Mouse (Mus musculus) left cerebral cortex, adult 9 months (tissue): ENCODE data around the gene 4930402H24Rik.

Experiments
- DNase-seq, 2 experiments: peaks; one replicate each; pipeline ENCODE4 v3.0.0; 2022; ENCODE audit warnings: low spot score in 2 of 2

4930402H24Rik gene

GRCm38 (mm10) chr2:130813729-130814128, 92.5 kb downstream of the 4930402H24Rik start:
- DNase-seq = no peak

DNA sequence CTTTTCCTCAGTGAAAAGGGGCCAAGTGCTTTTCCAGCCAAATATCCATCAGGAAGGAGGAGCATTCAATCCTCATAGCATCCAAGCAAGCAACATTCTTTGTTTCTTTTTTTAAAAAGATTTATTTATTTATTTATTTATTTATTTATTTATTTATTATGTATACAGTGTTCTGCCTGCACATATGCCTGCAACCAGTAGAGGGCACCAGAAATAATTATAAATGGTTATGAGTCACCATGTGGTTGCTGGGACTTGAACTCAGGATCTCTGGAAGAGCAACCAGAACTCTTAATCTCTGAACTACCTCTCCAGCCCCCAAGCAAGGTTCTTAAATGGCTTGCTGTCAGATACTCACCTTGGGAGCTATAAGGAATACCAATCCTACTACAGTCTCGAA, 93.7 kb downstream of the 4930402H24Rik start:
- no peak for DNase-seq

- DNase-seq = no peak
Observed at GRCm38 (mm10) chr2:130805146-130805545, 101.1 kb downstream of the 4930402H24Rik start.

DNA sequence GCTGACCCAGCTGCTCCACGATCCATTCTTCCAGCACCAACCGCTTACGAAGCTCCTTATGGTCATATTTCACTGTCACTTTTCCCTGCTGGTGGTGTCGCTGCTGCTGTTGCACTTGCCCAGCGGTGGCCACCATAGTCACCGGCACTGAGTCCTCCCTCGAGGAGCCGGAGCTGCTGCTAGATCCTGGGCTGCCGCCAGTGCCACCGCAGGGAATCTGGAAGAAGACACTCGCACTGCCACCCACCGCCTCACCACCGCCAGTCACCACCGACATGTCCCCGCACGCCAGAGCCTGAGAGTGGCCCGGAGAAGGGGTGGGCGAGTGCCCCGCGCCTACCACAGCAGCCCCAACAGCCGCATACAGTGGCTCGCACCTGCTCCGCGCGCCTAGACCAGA, 102.5 kb downstream of the 4930402H24Rik start:
- DNase-seq = no peak

DNA sequence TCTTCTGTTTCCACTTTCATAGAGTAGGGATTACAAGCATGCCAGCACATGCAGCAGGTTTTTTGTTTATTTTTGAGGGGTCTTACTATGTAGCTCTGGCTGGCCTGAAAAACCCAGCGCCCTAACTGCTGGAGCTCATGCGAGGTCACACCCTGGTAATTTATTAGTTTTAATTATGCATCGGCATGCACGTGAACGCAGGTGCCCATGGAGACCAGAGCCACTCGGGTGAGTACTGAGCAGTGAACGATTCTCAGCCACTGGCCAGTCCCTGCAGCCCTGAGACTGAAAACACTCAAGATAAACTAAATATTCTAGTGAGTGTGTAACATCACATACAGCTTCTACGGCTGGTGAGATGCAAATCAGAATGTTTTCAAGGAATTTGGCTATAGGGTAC, 110.5 kb downstream of the 4930402H24Rik start:
- DNase-seq = no peak

DNA sequence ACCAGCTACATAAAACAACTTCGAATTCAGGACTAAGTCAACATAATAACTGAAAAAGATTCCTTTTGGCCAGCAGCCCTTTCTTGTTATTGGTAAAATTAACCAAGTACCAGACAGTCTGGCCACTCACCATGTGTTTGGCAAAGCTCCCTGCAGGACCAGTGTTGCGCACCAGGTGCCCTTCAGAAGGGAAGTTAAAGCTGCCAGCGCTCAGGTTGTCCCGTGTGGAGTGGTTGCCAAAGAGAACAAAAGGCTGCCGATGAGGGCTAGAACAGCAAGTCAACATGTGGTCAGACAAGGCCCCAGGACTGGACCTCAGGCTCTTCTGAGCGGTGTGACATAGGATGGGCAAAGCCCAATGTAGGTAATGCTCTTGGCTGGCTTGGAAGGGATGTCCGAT, 114.5 kb downstream of the 4930402H24Rik start:
- DNase-seq = no peak

DNA sequence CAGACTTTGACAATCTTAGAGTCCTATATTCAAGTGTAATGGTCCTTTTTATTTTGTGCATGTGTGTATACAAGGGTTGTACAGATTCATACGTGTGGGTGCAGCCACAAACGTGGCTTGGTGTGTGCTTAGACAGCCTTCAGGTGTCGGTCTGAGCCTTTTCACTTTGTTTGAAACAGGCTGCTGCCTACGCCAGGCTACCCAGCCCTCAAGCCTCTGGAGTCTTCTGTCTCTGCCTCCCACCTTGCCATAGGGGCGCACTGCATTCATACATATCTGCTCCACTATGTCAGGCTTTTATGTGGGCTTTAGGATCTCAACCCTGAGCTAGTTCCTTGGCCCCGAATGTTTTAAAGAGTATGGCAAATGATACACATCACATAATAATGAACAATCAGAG, 116.6 kb downstream of the 4930402H24Rik start:
- no peak for DNase-seq

- DNase-seq = peak in 1 of 2 experiments; percentile 41
Observed at GRCm38 (mm10) chr2:130789039-130789438, 117.2 kb downstream of the 4930402H24Rik start.

DNA sequence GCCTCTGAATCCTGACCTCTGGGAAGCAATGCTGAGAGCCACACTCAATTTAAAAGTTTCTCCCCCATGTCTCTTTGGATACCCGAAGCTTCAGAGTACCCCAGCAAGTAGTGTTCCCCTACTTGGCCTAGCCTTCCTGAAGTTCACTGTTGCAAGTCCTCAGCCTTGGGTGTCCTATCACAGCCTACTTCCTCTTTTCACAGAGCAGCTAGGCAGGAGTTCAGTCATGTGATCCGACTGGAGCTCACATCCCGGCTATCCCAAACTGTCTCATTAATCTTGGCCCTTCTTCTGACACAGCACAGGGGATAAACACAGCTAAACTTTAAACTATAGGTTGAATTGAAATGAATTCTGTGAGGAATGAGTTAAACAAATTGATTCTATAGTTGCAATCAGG, 121.3 kb downstream of the 4930402H24Rik start:
- DNase-seq = no peak

- no peak for DNase-seq
Observed at GRCm38 (mm10) chr2:130780615-130781303, 125.4 kb downstream of the 4930402H24Rik start.

DNA sequence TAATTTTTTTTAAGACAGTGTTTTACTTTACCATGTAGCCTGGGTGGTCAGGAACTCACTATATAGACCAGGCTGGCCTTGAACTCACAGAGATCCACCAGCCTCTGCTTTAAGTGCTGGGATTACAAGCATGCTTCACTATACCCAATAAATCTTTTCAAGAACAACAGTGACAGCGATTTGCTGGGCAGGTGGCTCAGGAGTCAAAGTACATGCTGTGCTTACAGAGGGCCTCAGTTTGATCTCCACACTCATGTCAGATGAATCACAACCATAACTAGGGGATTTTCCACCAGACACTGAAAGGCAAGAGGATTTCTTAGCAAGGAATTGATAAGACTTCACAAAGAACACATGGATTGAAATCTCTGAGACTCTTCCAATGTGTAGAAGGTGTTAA, 126.3 kb downstream of the 4930402H24Rik start:
- DNase-seq = no peak

DNA sequence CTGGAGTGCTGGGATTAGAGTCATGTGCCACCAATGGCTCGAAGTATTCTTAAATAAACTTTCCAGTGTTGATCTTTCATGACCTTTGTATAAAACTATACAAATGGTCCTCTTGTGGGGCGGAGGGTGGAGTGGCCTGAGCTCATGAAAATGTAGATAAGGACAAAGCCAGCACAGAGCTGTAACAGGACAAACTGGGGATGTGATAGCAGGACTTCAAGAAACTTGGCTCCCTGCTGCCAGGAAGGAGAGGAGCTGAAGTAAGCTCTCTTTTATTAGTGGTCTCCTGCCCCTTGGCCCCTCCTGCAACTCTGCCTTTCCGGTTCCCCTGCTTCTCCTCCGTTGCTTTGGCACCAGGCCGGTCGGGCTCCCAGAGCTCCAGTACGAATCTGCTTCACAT, 129.6 kb downstream of the 4930402H24Rik start:
- no peak for DNase-seq

DNA sequence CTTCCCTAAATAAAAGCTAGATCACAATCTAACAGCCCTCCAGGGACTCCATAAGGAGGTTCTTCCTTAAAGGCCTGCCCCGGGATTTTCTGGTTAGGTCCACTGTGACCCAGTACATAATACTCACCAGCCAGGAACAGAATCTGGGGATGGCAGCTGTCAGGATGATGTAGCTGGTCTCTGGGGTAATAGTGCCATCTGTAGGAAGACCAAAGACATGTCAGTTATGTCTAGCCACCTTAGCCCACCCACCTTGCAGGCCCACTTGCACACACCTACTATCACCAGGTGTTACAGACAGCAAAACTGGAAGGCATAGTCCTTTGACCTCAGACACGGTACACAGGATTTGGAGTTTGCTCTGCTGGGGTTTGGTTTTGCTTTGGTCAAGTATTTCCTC, 138.7 kb downstream of the 4930402H24Rik start:
- no peak for DNase-seq

DNA sequence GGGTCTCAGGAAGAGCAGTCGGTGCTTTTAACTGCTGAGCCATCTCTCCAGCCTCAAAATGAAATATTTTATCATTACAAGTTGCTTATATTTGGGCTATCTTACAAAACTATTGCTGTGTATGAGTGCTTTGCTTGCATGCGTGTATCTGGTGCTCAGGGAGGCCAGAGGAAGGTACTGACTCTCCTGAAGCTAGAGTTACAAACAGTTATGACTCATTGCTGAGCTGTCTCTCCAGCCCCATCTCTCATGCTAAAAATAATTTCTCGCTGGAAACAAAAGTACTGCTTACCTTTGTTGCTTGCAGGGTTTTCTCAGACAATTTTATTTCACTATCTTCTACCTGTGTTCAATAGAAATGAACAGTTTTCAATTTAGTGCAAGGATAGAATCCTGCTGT, 140.8 kb downstream of the 4930402H24Rik start:
- no peak for DNase-seq

GRCm38 (mm10) chr2:130760876-130761275, 145.3 kb downstream of the 4930402H24Rik start:
- DNase-seq = no peak

DNA sequence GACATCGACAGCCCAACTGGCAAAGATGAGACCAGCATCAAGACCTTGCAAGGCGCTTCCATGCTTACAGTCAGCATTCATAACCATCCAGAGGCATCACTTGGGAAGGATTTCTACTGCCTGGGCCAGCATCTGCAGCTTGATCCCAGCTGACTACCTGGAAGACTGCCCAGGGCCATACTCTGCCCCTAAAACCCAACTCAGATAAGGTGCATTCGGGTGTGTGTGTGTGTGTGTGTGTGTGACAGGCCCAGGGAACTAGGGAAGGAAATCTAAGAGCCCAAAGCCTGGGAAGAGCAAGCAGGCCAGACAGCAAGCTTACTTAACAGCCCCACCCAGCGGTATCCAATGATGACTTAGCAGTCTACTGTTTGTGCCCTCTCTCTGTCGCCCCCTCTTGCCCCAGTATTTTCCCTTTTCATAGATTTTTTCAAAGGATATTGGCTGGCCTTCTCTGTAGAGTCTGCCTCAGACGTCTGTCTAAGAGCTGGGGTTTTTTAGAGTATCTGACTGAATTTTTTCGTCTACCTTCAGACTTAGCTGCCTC, 151.1 kb downstream of the 4930402H24Rik start:
- no peak for DNase-seq

- no peak for DNase-seq
Observed at GRCm38 (mm10) chr2:130754596-130754995, 151.6 kb downstream of the 4930402H24Rik start.

GRCm38 (mm10) chr2:130750449-130750848, 155.8 kb downstream of the 4930402H24Rik start:
- no peak for DNase-seq

DNA sequence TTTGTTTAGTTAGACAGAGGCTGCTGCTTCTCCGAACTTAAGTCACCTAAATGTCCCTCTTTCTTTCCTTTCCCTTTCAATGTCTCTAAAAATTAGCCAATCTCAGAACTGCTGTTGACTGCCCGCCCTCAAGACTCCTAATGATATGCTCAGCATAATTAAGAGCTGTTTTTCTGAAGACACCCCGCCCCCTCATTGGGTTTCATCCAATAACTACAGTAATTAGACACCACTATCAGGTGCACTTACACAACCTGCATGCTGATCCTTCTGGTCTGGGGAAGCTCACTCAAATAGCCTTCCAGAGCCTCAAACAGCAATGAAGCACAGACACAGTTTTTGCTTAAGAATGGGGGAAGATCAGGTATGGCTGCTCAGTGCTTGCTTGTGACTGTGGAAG, 156.5 kb downstream of the 4930402H24Rik start:
- DNase-seq = no peak

GRCm38 (mm10) chr2:130743576-130743975, 162.6 kb downstream of the 4930402H24Rik start:
- no peak for DNase-seq

GRCm38 (mm10) chr2:130740096-130740495, 166.1 kb downstream of the 4930402H24Rik start:
- DNase-seq = peak; percentile 41 to 52

GRCm38 (mm10) chr2:130738019-130738418, 168.2 kb downstream of the 4930402H24Rik start:
- peak; percentile 48 to 56 for DNase-seq

GRCm38 (mm10) chr2:130735281-130735680, 170.9 kb downstream of the 4930402H24Rik start:
- DNase-seq = peak in 1 of 2 experiments; percentile 48

DNA sequence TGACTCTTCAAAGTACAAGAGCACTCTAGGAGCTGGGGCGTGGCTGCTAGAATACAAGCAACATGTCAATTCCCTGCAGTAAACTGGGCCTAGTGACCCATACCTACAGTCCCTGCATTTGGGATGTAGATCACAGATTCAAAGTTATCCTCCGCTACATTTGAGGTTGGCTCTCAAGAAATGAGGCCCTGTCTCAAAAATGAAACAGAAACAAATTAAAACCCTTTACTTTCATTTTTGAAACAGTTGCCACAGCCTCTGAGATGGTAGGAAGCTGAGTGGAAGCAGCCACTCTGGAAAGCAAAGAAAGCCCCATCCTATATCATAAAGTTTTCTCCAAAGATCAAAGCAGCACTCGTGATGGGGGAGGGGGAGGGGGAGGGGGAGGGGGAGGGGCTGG, 172.8 kb downstream of the 4930402H24Rik start:
- DNase-seq = no peak
